Mouse (Mus musculus) stomach, postnatal 0 days (tissue): ENCODE measurements at regions not wholly inside any gene's neighbourhood (a gene's known extent, or its start where the extent isn't known, plus 50 kb on each side); places are given as distances from the start of the nearest gene placed in this dataset.

Source experiments
- ATAC-seq: fragments of 200-750 bp; cut with Nextera tagmentation; 2 replicates; pipeline ENCODE4 v1.8.0; 2017; ENCODE audit not compliant: low FRiP score, low TSS enrichment
- DNase-seq: peaks from one replicate; pipeline ENCODE4 v3.0.0-alpha.2; 2016; ENCODE audit warnings: low spot score
- H3K27ac ChIP-seq: fragments of 300-500 bp; sonication (generic); replicated peaks from 2 replicates; pipeline ENCODE4 v1.5.1; 2014; ENCODE audit warnings: mild to moderate bottlenecking, control low read depth
- H3K27me3 ChIP-seq: fragments of 300-500 bp; sonication (generic); 2 replicates; pipeline ENCODE4 v1.6.1; 2014; ENCODE audit warnings: low read length; ENCODE audit not compliant: control insufficient read depth, insufficient read depth
- H3K36me3 ChIP-seq: fragments of 300-500 bp; sonication (generic); 2 replicates; pipeline ENCODE4 v1.6.1; 2014; ENCODE audit warnings: low read length, mixed read lengths; ENCODE audit not compliant: control insufficient read depth, insufficient read depth
- H3K4me1 ChIP-seq: fragments of 300-500 bp; sonication (generic); replicated peaks from 2 replicates; pipeline ENCODE4 v1.6.1; 2014; ENCODE audit warnings: antibody characterized with exemption; ENCODE audit not compliant: control insufficient read depth, insufficient read depth
- H3K4me2 ChIP-seq: fragments of 300-500 bp; sonication (generic); replicated peaks from 2 replicates; pipeline ENCODE4 v1.6.1; 2014; ENCODE audit warnings: low read depth, mild to moderate bottlenecking, control low read depth, moderate library complexity
- H3K4me3 ChIP-seq: fragments of 300-500 bp; sonication (generic); 2 replicates; pipeline ENCODE4 v1.5.1; 2014; ENCODE audit warnings: low read depth, low read length, control low read depth
- H3K9ac ChIP-seq: fragments of 300-500 bp; sonication (generic); 2 replicates; pipeline ENCODE4 v1.6.1; 2014; ENCODE audit warnings: mild to moderate bottlenecking, low read length, control low read depth, mixed read lengths
- H3K9me3 ChIP-seq: fragments of 300-500 bp; sonication (generic); 2 replicates; pipeline ENCODE4 v1.6.1; 2016; ENCODE audit warnings: low read length; ENCODE audit not compliant: control insufficient read depth
- CTCF ChIP-seq: IDR thresholded peaks from 2 replicates; pipeline ENCODE4 v1.5.1; 2016; ENCODE audit warnings: antibody characterized with exemption, low read depth, mild to moderate bottlenecking, moderate library complexity
- EP300 ChIP-seq: optimal IDR thresholded peaks from 2 replicates; pipeline ENCODE3; 2016; ENCODE audit warnings: antibody characterized with exemption
- WGBS: fragments of 180-500 bp; shearing (Covaris S2); extraction: QIAGEN DNeasy Blood & Tissue Kit; methylation state at CpG from one replicate; pipeline ENCODE4 v1.1.7; 2014; 5-methylcytosine and 5-hydroxymethylcytosine counted together

DNA sequence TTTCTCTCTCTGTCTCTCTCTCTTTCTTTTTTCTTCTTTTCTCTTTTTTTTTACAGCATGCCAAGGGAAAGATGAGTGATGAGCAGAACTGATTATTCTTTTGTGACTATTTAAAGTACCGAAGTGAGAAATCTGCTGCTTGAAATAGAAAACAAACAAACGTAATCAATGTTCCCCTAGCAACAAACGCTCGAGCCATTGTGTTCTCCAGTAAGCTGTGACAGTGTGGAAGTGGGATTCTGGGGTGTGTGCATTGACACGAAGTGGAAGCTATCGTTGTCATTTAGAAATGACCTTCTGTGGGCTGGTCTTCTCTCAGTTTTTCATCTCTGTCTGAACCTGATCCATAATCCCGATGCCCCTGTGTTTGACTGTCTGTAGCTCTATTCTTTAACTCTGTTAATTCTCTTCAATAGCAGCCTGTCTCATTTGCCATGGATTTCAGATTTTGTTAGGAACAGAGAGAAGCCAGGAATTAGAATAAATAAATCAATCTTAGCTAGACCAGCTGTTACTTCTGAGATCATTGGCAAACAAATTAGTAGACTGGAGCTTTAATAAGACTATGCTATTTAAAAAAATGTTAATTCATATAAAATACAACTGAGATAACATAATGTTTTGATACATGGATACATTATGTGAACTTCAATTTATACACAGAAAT, 207.5 kb upstream of the Kcnj3 start:
- H3K36me3 ChIP-seq, result no peaks in the 10 kb centered on the region
- H3K27ac ChIP-seq, result no peak overlapping the region
- WGBS, result 47% methylated on average over 7 of the region's 7 CpGs
- no peak for TF ChIP-seq EP300
- no peak for TF ChIP-seq CTCF
- no peak overlapping the region for H3K9ac ChIP-seq
- DNase-seq (no peak), ATAC-seq (no peak)
- no peak overlapping the region for H3K4me3 ChIP-seq
- H3K9me3 ChIP-seq, result no peaks in the 10 kb centered on the region
- no peaks in the 10 kb centered on the region for H3K27me3 ChIP-seq
- H3K4me1 ChIP-seq, result no peaks in the 10 kb centered on the region
- H3K4me2 ChIP-seq, result no peak overlapping the region

GRCm38 (mm10) chr2:55231841-55232240, 203.9 kb upstream of the Kcnj3 start:
- Histone ChIP-seq H3K4me1 (no peaks in the 10 kb centered on the region), H3K4me2 (no peak overlapping the region), H3K9ac (no peak overlapping the region), H3K27ac (no peak overlapping the region), H3K4me3 (no peak overlapping the region), H3K36me3 (no peaks in the 10 kb centered on the region), H3K9me3 (no peaks in the 10 kb centered on the region), H3K27me3 (no peaks in the 10 kb centered on the region)
- 85% methylated on average over 2 of the region's 2 CpGs for WGBS
- ATAC-seq (no peak), DNase-seq (no peak)
- TF ChIP-seq CTCF (no peak), EP300 (no peak)

DNA sequence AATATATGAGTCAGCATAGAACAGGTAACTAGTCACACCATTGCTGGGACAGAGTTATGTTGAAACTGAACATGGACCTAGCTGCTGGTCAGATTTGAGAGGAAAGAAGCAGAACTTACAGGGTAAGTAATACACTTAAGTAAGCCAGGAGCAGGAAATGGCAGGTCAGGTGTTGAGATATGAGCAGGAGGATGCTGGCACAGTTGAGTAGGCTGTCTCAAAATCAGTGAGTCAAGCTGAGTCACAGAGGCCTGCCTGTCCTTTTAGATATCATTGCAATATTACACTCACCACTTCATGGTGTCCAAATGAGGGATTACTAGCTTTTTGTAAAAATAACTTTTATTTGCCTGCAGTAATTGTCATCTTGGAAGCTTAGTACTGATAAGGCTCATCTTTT, 182.6 kb upstream of the Kcnj3 start:
- no peaks in the 10 kb centered on the region for H3K4me1 ChIP-seq
- no peaks in the 10 kb centered on the region for H3K27me3 ChIP-seq
- H3K4me3 ChIP-seq, result no peak overlapping the region
- no peak overlapping the region for H3K9ac ChIP-seq
- DNase-seq (no peak), ATAC-seq (no peak)
- no peaks in the 10 kb centered on the region for H3K9me3 ChIP-seq
- TF ChIP-seq EP300 (no peak), CTCF (no peak)
- H3K27ac ChIP-seq, result no peak overlapping the region
- no peak overlapping the region for H3K4me2 ChIP-seq
- H3K36me3 ChIP-seq, result no peaks in the 10 kb centered on the region

DNA sequence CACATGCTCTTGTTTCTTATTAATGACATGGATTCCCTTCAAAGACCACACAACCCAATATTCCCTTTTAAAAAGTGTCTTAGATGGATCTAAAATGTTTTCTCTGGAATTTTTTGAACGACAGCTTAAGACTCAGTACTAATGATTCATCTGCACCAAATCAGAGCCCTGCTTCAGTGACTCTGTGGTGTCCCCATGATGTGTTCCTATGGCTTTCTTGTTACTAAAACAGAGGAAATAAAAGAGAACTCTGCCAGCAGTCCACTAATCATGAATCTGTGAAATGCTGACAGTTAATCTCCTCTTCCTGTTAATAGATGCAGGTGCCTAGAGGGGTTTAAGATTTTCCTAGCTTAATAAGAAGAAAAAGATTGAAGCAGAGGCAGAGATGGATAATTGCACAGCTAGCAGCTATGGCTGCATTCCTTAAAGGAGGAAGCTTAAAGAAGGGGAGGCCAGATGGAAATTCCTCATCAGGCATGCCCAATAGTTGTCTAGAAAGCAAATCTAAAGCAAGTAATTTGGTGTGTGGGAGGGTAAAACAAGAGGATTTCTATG, 173.0 kb upstream of the Kcnj3 start:
- no peak for ATAC-seq
- no peak overlapping the region for H3K4me3 ChIP-seq
- DNase-seq, result no peak
- no peak for TF ChIP-seq CTCF
- H3K27me3 ChIP-seq, result no peaks in the 10 kb centered on the region
- H3K9me3 ChIP-seq, result no peaks in the 10 kb centered on the region
- no peak overlapping the region for H3K4me2 ChIP-seq
- no peaks in the 10 kb centered on the region for H3K36me3 ChIP-seq
- H3K4me1 ChIP-seq, result no peaks in the 10 kb centered on the region
- no peak overlapping the region for H3K9ac ChIP-seq
- no peak overlapping the region for H3K27ac ChIP-seq
- 46% methylated on average over 1 of the region's 1 CpGs for WGBS

GRCm38 (mm10) chr2:55263847-55264449, 171.8 kb upstream of the Kcnj3 start:
- H3K4me3 ChIP-seq, result no peak overlapping the region
- ATAC-seq (no peak), DNase-seq (no peak)
- H3K4me1 ChIP-seq, result no peaks in the 10 kb centered on the region
- no peaks in the 10 kb centered on the region for H3K36me3 ChIP-seq
- no peak for TF ChIP-seq CTCF
- TF ChIP-seq EP300, result no peak
- H3K9ac ChIP-seq, result no peak overlapping the region
- no peaks in the 10 kb centered on the region for H3K27me3 ChIP-seq
- H3K4me2 ChIP-seq, result no peak overlapping the region
- WGBS, result 68% methylated on average over 2 of the region's 2 CpGs
- no peak overlapping the region for H3K27ac ChIP-seq
- H3K9me3 ChIP-seq, result no peaks in the 10 kb centered on the region

DNA sequence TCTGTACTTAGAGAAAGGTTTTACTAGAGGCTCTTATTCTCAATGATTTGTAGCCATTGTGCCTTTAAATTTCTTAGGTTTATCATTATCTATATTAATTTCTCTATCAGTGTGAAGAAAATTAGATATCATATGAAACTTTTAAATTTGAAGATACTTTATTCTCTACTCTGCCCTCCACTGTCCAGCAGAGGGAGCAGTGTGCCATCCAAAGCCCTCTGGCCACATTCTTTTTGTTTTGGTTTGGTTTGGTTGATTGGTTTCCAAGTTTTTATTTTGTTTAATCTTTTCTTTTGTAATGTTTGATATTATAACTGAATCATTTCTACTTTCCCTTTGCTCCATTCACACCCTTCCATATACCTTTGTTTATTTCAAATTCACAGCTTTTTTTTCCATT, 129.4 kb upstream of the Kcnj3 start:
- DNase-seq (no peak), ATAC-seq (no peak)
- Histone ChIP-seq H3K27ac (no peak overlapping the region), H3K9ac (no peak overlapping the region), H3K27me3 (no peaks in the 10 kb centered on the region), H3K9me3 (no peaks in the 10 kb centered on the region), H3K36me3 (no peaks in the 10 kb centered on the region), H3K4me2 (no peak overlapping the region), H3K4me1 (no peaks in the 10 kb centered on the region), H3K4me3 (no peak overlapping the region)
- TF ChIP-seq CTCF, result peak; percentile 68
- TF ChIP-seq EP300, result no peak
